Mouse (Mus musculus) B cell, adult 67 days (primary cell): ENCODE measurements around the gene Elmod2. TPM values are rescaled to one million over a fixed set of nuclear protein-coding genes. Genes with fewer than 3 reads are reported as not detected.

Experiments used
- total RNA-seq, 2 experiments: library from RNA; stranded (reverse); gene quantifications; 4 replicates each; pipeline ENCODE4 v1.2.4; 2023

Gene Elmod2
- 10 to 100 TPM; 16.0 to 17.2 TPM for total RNA-seq

GRCm38 (mm10) chr8:83331899-83332697 lies at the start of gene Elmod2:
TSS of gene Elmod2 (minus strand) at chr8:83332486.

GRCm38 (mm10) chr8:83348263-83348662 lies 16.0 kb upstream of the Elmod2 start, which contains the start of gene Mgat4d:
TSS of gene Mgat4d (plus strand) at chr8:83348471.

GRCm38 (mm10) chr8:83290176-83290575 lies 42.1 kb downstream of the Elmod2 start, which contains the start of gene Ucp1:
TSS of gene Ucp1 (plus strand) at chr8:83290352.

Other genes with a start within 250 kb of the Elmod2 start
- 1 to 10 TPM; 7.3 to 8.4 TPM for gene Tbc1d9, start 167.1 kb downstream of the Elmod2 start, total RNA-seq
- gene Gm10645, start 166.3 kb downstream of the Elmod2 start, total RNA-seq, result under 1 TPM in 1 of 2 experiments, not detected in 1; 0.89 TPM
- gene Ucp1, start 42.1 kb downstream of the Elmod2 start, total RNA-seq, result not detected
- not detected for gene Mgat4d, start 16.0 kb upstream of the Elmod2 start, total RNA-seq
- gene Clgn, start 57.4 kb upstream of the Elmod2 start, total RNA-seq, result not detected
- 10 to 100 TPM; 19.8 to 33.4 TPM for gene Scoc, start 125.9 kb upstream of the Elmod2 start, total RNA-seq
- not detected for gene Olfr370, start 203.3 kb upstream of the Elmod2 start, total RNA-seq
- gene Ndufb7, start 234.2 kb upstream of the Elmod2 start, total RNA-seq, result 10 to 100 TPM; 82.3 to 84.3 TPM